Mouse (Mus musculus) spleen, adult 2 months (tissue): ENCODE measurements around the gene Rpl38.

Source experiments
- CTCF ChIP-seq: fragments of 200-500 bp; IDR thresholded peaks from 2 replicates; pipeline ENCODE4 v1.5.1; 2011; ENCODE audit warnings: mild to moderate bottlenecking, inconsistent platforms; ENCODE audit not compliant: insufficient read depth, insufficient read length, insufficient replicate concordance; ENCODE audit errors: extremely low read depth
- POLR2A ChIP-seq: fragments of 200-500 bp; IDR thresholded peaks from 2 replicates; pipeline ENCODE4 v1.6.1; 2011; ENCODE audit warnings: low read depth, low read length, inconsistent platforms

- TF ChIP-seq CTCF (no peak), POLR2A (no peak)
These were observed 2.9 kb upstream of the Rpl38 start for GRCm38 (mm10) chr11:114665463-114665862.
